Mouse (Mus musculus): ENCODE data around the gene Hivep3. TPM values are rescaled to one million over a fixed set of nuclear protein-coding genes. Genes with fewer than 3 reads are reported as not detected.

Hivep3 gene
- polyA plus RNA-seq, 1 experiment from 2014 or later: 16.5 TPM

DNA sequence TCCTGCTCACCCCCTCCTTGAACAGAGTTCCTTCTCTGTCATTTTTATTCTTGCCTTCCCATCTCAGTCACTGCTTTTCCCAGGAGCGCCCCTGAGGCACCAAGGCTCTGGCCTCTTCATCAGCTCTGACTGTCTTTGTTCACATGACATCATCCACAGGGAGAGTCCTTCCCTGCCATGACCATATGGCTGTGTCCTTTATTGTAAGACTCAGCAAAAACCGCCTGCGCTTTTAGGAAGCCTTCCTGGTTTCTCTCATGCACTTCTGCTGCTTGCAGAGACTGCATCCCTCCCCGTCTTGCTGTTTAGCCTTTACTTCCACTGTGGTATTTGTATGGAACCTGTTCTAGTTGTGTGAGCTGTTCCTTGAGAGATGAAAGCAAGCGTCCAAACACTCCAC lies 216.6 kb downstream of the Hivep3 start:
- Histone ChIP-seq H3K4me3 (replicated peaks; ENCODE audit: low read length) (no peak overlapping the region), H3K9me3 (ENCODE audit: control insufficient read depth, low read length) (peaks cover 7% of the 10 kb centered on the region; the same call in 1 of the 2 replicates), H3K4me1 (replicated peaks; ENCODE audit: control insufficient read depth, insufficient read depth, low read length) (peaks cover 9% of the 10 kb centered on the region; the same call in 1 of the 2 replicates), H3K9ac (no peak overlapping the region), H3K27ac (no peak overlapping the region), H3K27me3 (ENCODE audit: control insufficient read depth, insufficient read depth, low read length) (no peaks in the 10 kb centered on the region), H3K36me3 (replicated peaks; ENCODE audit: control insufficient read depth, insufficient read depth) (no peaks in the 10 kb centered on the region), H3K4me2 (replicated peaks) (no peak overlapping the region)
- no peak for ATAC-seq (ENCODE audit: low FRiP score)
- 71% methylated on average over 5 of the region's 5 CpGs for WGBS
- no peak for DNase-seq (ENCODE audit: low spot score)

- ATAC-seq (ENCODE audit: low FRiP score) (no peak), DNase-seq (ENCODE audit: low spot score) (no peak)
- H3K4me1 ChIP-seq (replicated peaks; ENCODE audit: control insufficient read depth, insufficient read depth, low read length): peaks cover 9% of the 10 kb centered on the region; the same call in 1 of the 2 replicates
- 74% methylated on average over 1 of the region's 1 CpGs for WGBS
- no peak overlapping the region for H3K4me3 ChIP-seq (replicated peaks; ENCODE audit: low read length)
- no peaks in the 10 kb centered on the region for H3K36me3 ChIP-seq (replicated peaks; ENCODE audit: control insufficient read depth, insufficient read depth)
- no peak overlapping the region for H3K4me2 ChIP-seq (replicated peaks)
- no peaks in the 10 kb centered on the region for H3K9me3 ChIP-seq (ENCODE audit: control insufficient read depth, low read length)
- H3K27ac ChIP-seq: no peak overlapping the region
- H3K27me3 ChIP-seq (ENCODE audit: control insufficient read depth, insufficient read depth, low read length): no peaks in the 10 kb centered on the region
- no peak overlapping the region for H3K9ac ChIP-seq
These were observed 217.5 kb downstream of the Hivep3 start for GRCm38 (mm10) chr4:119951081-119951480.

DNA sequence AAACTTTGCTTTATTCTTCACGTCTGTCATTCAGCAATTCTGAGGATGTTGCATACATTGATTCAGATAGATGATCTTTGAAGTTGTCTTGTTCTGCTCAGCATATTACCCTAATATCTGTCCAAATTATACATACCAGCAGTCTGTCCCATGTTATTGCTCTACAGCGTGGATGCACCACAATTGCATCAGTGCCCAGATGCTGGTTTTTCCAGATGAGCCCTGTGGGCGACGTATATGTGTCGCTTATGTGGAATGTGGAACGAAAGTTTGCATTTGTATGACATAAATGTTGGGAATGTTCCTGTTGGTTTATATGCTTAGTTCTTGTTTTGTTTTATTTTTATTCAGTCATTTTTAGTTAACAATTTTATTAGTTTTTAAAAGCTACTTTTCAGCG lies 221.4 kb downstream of the Hivep3 start:
- ATAC-seq (ENCODE audit: low FRiP score): no peak
- WGBS: 89% methylated on average over 7 of the region's 7 CpGs
- no peaks in the 10 kb centered on the region for H3K27me3 ChIP-seq (ENCODE audit: control insufficient read depth, insufficient read depth, low read length)
- DNase-seq (ENCODE audit: low spot score): no peak
- no peaks in the 10 kb centered on the region for H3K9me3 ChIP-seq (ENCODE audit: control insufficient read depth, low read length)
- H3K9ac ChIP-seq: no peak overlapping the region
- H3K27ac ChIP-seq: no peak overlapping the region
- H3K4me2 ChIP-seq (replicated peaks): no peak overlapping the region
- H3K36me3 ChIP-seq (replicated peaks; ENCODE audit: control insufficient read depth, insufficient read depth): no peaks in the 10 kb centered on the region
- H3K4me1 ChIP-seq (replicated peaks; ENCODE audit: control insufficient read depth, insufficient read depth, low read length): peaks cover 5% of the 10 kb centered on the region; the same call in 1 of the 2 replicates
- H3K4me3 ChIP-seq (replicated peaks; ENCODE audit: low read length): no peak overlapping the region

- Histone ChIP-seq H3K4me2 (replicated peaks) (no peak overlapping the region), H3K4me1 (replicated peaks; ENCODE audit: control insufficient read depth, insufficient read depth, low read length) (no peaks in the 10 kb centered on the region), H3K9ac (no peak overlapping the region), H3K27ac (no peak overlapping the region), H3K27me3 (ENCODE audit: control insufficient read depth, insufficient read depth, low read length) (no peaks in the 10 kb centered on the region), H3K9me3 (ENCODE audit: control insufficient read depth, low read length) (no peaks in the 10 kb centered on the region), H3K36me3 (replicated peaks; ENCODE audit: control insufficient read depth, insufficient read depth) (no peaks in the 10 kb centered on the region), H3K4me3 (replicated peaks; ENCODE audit: low read length) (no peak overlapping the region)
- 96% methylated on average over 2 of the region's 2 CpGs for WGBS
- ATAC-seq (ENCODE audit: low FRiP score) (no peak), DNase-seq (ENCODE audit: low spot score) (no peak)
These were observed 224.4 kb downstream of the Hivep3 start for GRCm38 (mm10) chr4:119957970-119958369.

GRCm38 (mm10) chr4:119959293-119959692 lies 225.7 kb downstream of the Hivep3 start:
- Histone ChIP-seq H3K4me2 (replicated peaks) (no peak overlapping the region), H3K4me3 (replicated peaks; ENCODE audit: low read length) (no peak overlapping the region), H3K4me1 (replicated peaks; ENCODE audit: control insufficient read depth, insufficient read depth, low read length) (no peaks in the 10 kb centered on the region), H3K9ac (no peak overlapping the region), H3K36me3 (replicated peaks; ENCODE audit: control insufficient read depth, insufficient read depth) (no peaks in the 10 kb centered on the region), H3K27ac (no peak overlapping the region), H3K27me3 (ENCODE audit: control insufficient read depth, insufficient read depth, low read length) (no peaks in the 10 kb centered on the region), H3K9me3 (ENCODE audit: control insufficient read depth, low read length) (no peaks in the 10 kb centered on the region)
- ATAC-seq (ENCODE audit: low FRiP score): no peak
- 80% methylated on average over 7 of the region's 7 CpGs for WGBS
- DNase-seq (ENCODE audit: low spot score): no peak

DNA sequence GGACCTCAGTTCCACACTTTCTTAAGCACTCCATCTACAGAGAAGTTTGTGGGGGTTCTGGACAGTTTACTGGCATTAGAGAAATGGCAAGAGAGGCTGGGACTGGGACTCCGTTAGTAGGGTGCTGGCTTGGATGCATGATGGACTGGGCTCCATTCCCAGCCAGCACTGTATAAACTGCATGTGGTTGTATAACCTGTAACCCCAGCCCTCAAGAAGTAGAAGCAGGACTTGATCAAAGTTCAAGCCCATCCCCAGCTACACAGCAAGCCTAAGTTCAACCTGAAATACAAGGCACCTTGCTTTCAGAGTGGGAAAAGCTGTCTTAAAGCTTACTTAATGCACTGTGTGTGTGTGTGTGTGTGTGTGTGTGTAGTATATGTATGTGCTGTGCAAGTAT lies 226.3 kb downstream of the Hivep3 start:
- DNase-seq (ENCODE audit: low spot score) (no peak), ATAC-seq (ENCODE audit: low FRiP score) (no peak)
- Histone ChIP-seq H3K9me3 (ENCODE audit: control insufficient read depth, low read length) (no peaks in the 10 kb centered on the region), H3K4me1 (replicated peaks; ENCODE audit: control insufficient read depth, insufficient read depth, low read length) (no peaks in the 10 kb centered on the region), H3K4me3 (replicated peaks; ENCODE audit: low read length) (no peak overlapping the region), H3K36me3 (replicated peaks; ENCODE audit: control insufficient read depth, insufficient read depth) (no peaks in the 10 kb centered on the region), H3K27ac (no peak overlapping the region), H3K4me2 (replicated peaks) (no peak overlapping the region), H3K9ac (no peak overlapping the region), H3K27me3 (ENCODE audit: control insufficient read depth, insufficient read depth, low read length) (no peaks in the 10 kb centered on the region)
- 82% methylated on average over 1 of the region's 1 CpGs for WGBS

DNA sequence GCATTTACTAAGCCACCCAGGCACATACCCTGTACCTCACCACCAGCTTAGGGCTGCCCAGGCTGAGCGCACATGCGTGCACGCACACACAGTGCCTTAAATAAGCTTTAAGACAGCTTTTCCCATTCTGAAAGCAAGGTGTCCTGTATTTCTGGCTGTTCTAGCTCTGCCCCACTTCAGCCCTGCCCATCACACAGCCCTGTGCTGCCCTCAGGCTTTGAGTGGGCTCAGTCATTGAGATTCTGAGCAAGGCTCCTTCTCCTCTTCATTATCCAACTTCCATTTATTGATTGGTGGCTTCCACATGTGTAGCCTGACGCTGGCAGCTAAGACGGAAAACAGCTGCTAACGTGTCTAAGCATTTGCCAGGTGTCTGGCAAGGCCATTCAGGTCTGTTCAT lies 226.9 kb downstream of the Hivep3 start:
- DNase-seq (ENCODE audit: low spot score) (no peak), ATAC-seq (ENCODE audit: low FRiP score) (no peak)
- no peaks in the 10 kb centered on the region for H3K27me3 ChIP-seq (ENCODE audit: control insufficient read depth, insufficient read depth, low read length)
- H3K9me3 ChIP-seq (ENCODE audit: control insufficient read depth, low read length): no peaks in the 10 kb centered on the region
- no peak overlapping the region for H3K9ac ChIP-seq
- WGBS: 74% methylated on average over 6 of the region's 6 CpGs
- H3K27ac ChIP-seq: no peak overlapping the region
- no peaks in the 10 kb centered on the region for H3K36me3 ChIP-seq (replicated peaks; ENCODE audit: control insufficient read depth, insufficient read depth)
- H3K4me3 ChIP-seq (replicated peaks; ENCODE audit: low read length): no peak overlapping the region
- H3K4me2 ChIP-seq (replicated peaks): no peak overlapping the region
- H3K4me1 ChIP-seq (replicated peaks; ENCODE audit: control insufficient read depth, insufficient read depth, low read length): no peaks in the 10 kb centered on the region

- H3K36me3 ChIP-seq (replicated peaks; ENCODE audit: control insufficient read depth, insufficient read depth): no peaks in the 10 kb centered on the region
- H3K4me2 ChIP-seq (replicated peaks): no peak overlapping the region
- H3K9ac ChIP-seq: no peak overlapping the region
- no peaks in the 10 kb centered on the region for H3K4me1 ChIP-seq (replicated peaks; ENCODE audit: control insufficient read depth, insufficient read depth, low read length)
- no peak overlapping the region for H3K27ac ChIP-seq
- H3K9me3 ChIP-seq (ENCODE audit: control insufficient read depth, low read length): no peaks in the 10 kb centered on the region
- no peaks in the 10 kb centered on the region for H3K27me3 ChIP-seq (ENCODE audit: control insufficient read depth, insufficient read depth, low read length)
- no peak overlapping the region for H3K4me3 ChIP-seq (replicated peaks; ENCODE audit: low read length)
- ATAC-seq (ENCODE audit: low FRiP score) (no peak), DNase-seq (ENCODE audit: low spot score) (no peak)
- 87% methylated on average over 5 of the region's 5 CpGs for WGBS
These were observed 227.6 kb downstream of the Hivep3 start for GRCm38 (mm10) chr4:119961164-119961563.

GRCm38 (mm10) chr4:119962066-119962465 lies 228.5 kb downstream of the Hivep3 start:
- no peak overlapping the region for H3K27ac ChIP-seq
- H3K9me3 ChIP-seq (ENCODE audit: control insufficient read depth, low read length): no peaks in the 10 kb centered on the region
- no peaks in the 10 kb centered on the region for H3K4me1 ChIP-seq (replicated peaks; ENCODE audit: control insufficient read depth, insufficient read depth, low read length)
- ATAC-seq (ENCODE audit: low FRiP score) (no peak), DNase-seq (ENCODE audit: low spot score) (no peak)
- no peaks in the 10 kb centered on the region for H3K36me3 ChIP-seq (replicated peaks; ENCODE audit: control insufficient read depth, insufficient read depth)
- 89% methylated on average over 5 of the region's 5 CpGs for WGBS
- no peak overlapping the region for H3K4me2 ChIP-seq (replicated peaks)
- H3K4me3 ChIP-seq (replicated peaks; ENCODE audit: low read length): no peak overlapping the region
- no peaks in the 10 kb centered on the region for H3K27me3 ChIP-seq (ENCODE audit: control insufficient read depth, insufficient read depth, low read length)
- no peak overlapping the region for H3K9ac ChIP-seq
